Comparison of ENCODE assay signal across 8 mouse cellular contexts in the genomic region with DNA sequence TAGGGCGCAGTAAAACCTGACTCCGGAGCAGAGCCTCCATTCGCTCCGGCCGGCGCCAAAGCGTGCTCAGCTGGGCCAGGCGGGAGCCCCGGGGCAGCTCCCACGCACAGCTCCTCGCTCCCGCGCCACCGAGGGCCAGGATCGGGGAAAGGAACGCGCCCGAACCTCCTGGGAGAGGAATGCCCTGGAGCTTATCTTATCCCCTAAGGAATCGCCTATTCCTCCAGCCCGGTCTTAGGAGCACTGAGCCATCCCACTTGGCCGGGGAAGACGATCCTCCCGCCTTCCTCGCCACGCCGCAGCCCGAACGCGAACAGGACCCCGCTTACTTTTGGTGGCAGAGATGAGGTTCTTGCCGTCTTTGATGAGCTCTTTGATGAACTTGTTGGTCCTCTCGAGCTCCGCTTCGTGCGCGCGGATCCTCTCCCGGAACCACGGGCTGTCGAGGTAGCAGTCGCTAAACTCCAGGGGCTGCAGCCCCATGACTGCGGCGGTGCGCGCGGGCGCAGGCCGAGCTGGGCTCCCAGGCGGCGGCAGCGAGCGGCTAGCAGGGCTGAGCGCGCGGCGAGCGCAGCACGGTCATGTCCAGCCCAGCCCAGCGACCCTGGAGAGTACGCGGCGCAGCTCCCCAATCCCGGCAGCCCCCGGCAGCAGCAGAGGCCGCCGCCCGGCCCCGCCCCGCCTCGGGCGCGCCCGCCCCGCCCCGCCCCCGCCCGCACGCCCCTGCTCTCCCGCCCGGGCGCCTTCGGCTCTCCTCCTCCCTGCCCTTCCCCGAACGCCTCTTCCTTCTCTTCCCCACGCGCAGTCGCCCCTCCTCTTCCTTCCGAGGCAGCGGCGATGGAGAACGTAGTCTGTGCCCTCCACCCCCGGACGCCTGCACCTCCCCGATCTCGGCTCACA. TPM values are rescaled to one million over a fixed set of nuclear protein-coding genes. Genes with fewer than 3 reads are reported as not detected.
DNase-seq lines count a peak whose midpoint lies in the region; ATAC-seq and TF ChIP-seq lines count a peak whose summit lies in the region.

A gene (minus strand): TSS at position 653 of the 900 bp plus-strand sequence.

- peak within 1 kb of the TSS; percentile 91 for H3K9ac ChIP-seq in heart, embryonic 14.5 days (ENCODE audit: low read length)
- H3K9ac ChIP-seq in neural tube, embryonic 14.5 days (replicated peaks; ENCODE audit: low read depth, low read length) = peak within 1 kb of the TSS; percentile 65

- 0% methylated on average over 63 of the region's 95 CpGs for WGBS in heart, embryonic 14.5 days
- WGBS in neural tube, embryonic 14.5 days = under 1% methylated on average over 75 of the region's 95 CpGs

- no peaks in the 10 kb centered on the region for H3K9me3 ChIP-seq in heart, embryonic 14.5 days (ENCODE audit: control insufficient read depth, low read length)
- no peaks in the 10 kb centered on the region for H3K9me3 ChIP-seq in neural tube, embryonic 14.5 days (ENCODE audit: control insufficient read depth, low read length)

- DNase-seq in brain, embryonic 14.5 days (ENCODE audit: low read depth) = peak; percentile 86
- DNase-seq in fibroblast of lung, adult 2 months (ENCODE audit: low read depth) = peak; percentile 20
- peak; percentile 93 for DNase-seq in kidney, postnatal 14 days
- peak; percentile 88 to 91 for DNase-seq in lung, adult 18-20 months
- DNase-seq in testis, postnatal 10 days (ENCODE audit: low spot score) = peak; percentile 86

- TF ChIP-seq CTCF in brain, embryonic 14.5 days (IDR thresholded peaks at IDR 0.05; ENCODE audit: borderline replicate concordance, extremely low read depth, insufficient read depth, insufficient read length) = no peak

- H3K36me3 ChIP-seq in heart, embryonic 14.5 days (ENCODE audit: control insufficient read depth, insufficient read depth, low read length) = no peaks in the 10 kb centered on the region
- H3K36me3 ChIP-seq in neural tube, embryonic 14.5 days (ENCODE audit: control insufficient read depth, insufficient read depth, low read length) = no peaks in the 10 kb centered on the region

- H3K27me3 ChIP-seq in heart, embryonic 14.5 days (ENCODE audit: control insufficient read depth, insufficient read depth, low read length) = no peaks in the 10 kb centered on the region
- no peaks in the 10 kb centered on the region for H3K27me3 ChIP-seq in neural tube, embryonic 14.5 days (ENCODE audit: control insufficient read depth, insufficient read depth, low read length)

- H3K4me2 ChIP-seq in heart, embryonic 14.5 days (ENCODE audit: low read length) = peak within 1 kb of the TSS; percentile 71
- peak within 1 kb of the TSS; percentile 89 for H3K4me2 ChIP-seq in neural tube, embryonic 14.5 days (ENCODE audit: low read depth, low read length)

- peak within 1 kb of the TSS; percentile 82 to 93 for H3K27ac ChIP-seq in heart, embryonic 14.5 days (replicated peaks in 1 of 2; ENCODE audit: control insufficient read depth in 1 of 2, insufficient read depth in 1 of 2, low read depth in 2 of 2, low read length in 2 of 2)
- 0 out of 2 replicates have a peak within 1 kb of the TSS, but pooled peaks have one; percentile 18 for H3K27ac ChIP-seq in neural tube, embryonic 14.5 days (ENCODE audit: low read depth, low read length)

- peaks cover 22 to 32% of the 10 kb centered on the region in 2 experiments for H3K4me1 ChIP-seq in heart, embryonic 14.5 days (ENCODE audit: control insufficient read depth in 2 of 2, insufficient read depth in 2 of 2, low read length in 2 of 2)
- H3K4me1 ChIP-seq in neural tube, embryonic 14.5 days (ENCODE audit: control insufficient read depth, insufficient read depth, low read length) = no peaks in the 10 kb centered on the region; the same call in 1 of the 2 replicates

- peak within 1 kb of the TSS; percentile 75 to 82 for H3K4me3 ChIP-seq in heart, embryonic 14.5 days (ENCODE audit: control insufficient read depth in 1 of 2, insufficient read depth in 1 of 2, low read depth in 1 of 2, low read length in 2 of 2)
- peak within 1 kb of the TSS; percentile 64 for H3K4me3 ChIP-seq in neural tube, embryonic 14.5 days (ENCODE audit: low read depth, low read length)

- ATAC-seq in CD4-positive, CD25-positive, alpha-beta regulatory T cell, adult 4 months = peak; percentile 93
- ATAC-seq in heart, embryonic 14.5 days (ENCODE audit: insufficient number of reproducible peaks, insufficient read depth, low FRiP score, low read depth) = peak; percentile 87
- peak; percentile 91 for ATAC-seq in neural tube, embryonic 14.5 days (ENCODE audit: low read depth)

- TF ChIP-seq POLR2A in brain, embryonic 14.5 days (IDR thresholded peaks at IDR 0.05; ENCODE audit: borderline replicate concordance, extremely low read depth, insufficient read depth, insufficient read length, poor library complexity, severe bottlenecking) = peak; percentile 53

RNA-seq across cellular contexts. Expression of the gene that starts here (rescaled TPM):
- 1 to 10 TPM; 2.3 to 3.5 TPM for polyA plus RNA-seq in CD4-positive, CD25-positive, alpha-beta regulatory T cell, adult 4 months (2017; shearing (Covaris generic))
- polyA plus RNA-seq in brain, embryonic 14.5 days (2012; rRNA removed) = 4.1 and 5.0 TPM in 2 replicates
- 24.2 and 26.2 TPM in 2 replicates for polyA plus RNA-seq in heart, embryonic 14.5 days (2014; fragmentation: Nextera tagmentation; extraction: Ambion mirVana)
- polyA plus RNA-seq in neural tube, embryonic 14.5 days (2014; fragmentation: Nextera tagmentation; extraction: Ambion mirVana) = 3.8 and 6.0 TPM in 2 replicates

Comparison
In these comparisons a context has a peak if more than half of its experiments do, and no peak if none do; other contexts are left out.
1. Peak in every context shown above with its lines: DNase-seq, ATAC-seq, H3K4me3 ChIP-seq and H3K27ac ChIP-seq.
2. DNase-seq: peak in every context shown above with its lines; median percentile 93 in kidney, postnatal 14 days; 90 in lung, adult 18-20 months; 86 in brain, embryonic 14.5 days; 86 in testis, postnatal 10 days; 20 in fibroblast of lung, adult 2 months.